Mouse (Mus musculus): ENCODE data around the gene Mtor.

DNA sequence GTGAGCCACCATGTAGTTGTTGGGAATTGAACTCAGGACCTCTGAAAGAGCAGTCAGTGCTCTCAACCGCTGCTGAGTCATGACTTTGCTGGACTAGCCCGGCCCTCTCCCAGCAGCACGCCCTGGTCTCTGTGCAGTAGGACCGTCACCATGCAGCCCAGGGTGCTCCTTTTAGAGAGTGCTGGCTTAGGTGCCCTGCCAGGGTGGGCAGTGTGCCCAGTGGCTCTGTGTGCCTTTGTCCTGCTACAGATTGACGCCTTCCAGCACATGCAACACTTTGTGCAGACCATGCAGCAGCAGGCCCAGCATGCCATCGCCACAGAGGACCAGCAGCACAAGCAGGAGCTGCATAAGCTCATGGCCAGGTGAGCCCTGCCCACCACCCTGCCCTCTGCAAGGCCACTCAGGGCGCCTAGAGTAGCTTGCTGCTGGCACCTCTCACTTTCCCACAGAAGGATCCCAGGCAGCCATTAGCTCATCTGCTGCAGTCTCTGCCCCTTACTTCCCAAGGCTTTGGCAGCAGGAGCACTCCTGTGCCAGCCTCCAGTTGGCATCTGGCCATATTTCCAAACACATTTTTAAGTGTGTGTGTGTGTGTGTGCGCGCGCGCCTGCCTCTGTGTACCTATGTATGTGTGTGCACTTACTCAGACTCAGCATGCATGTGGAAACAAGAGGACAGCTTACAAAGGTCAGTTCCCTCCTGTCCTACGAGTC lies 85.4 kb downstream of the Mtor start:
- no peak for TF ChIP-seq POLR2A (IDR thresholded peaks at IDR 0.05; ENCODE audit: control insufficient read depth, low read depth, low read length)
- no peak for TF ChIP-seq CTCF (IDR thresholded peaks at IDR 0.05; ENCODE audit: control insufficient read depth, insufficient read depth, insufficient replicate concordance, low read depth, low read length)
